Mouse (Mus musculus) naive thymus-derived CD4-positive, alpha-beta T cell, adult 2 months (primary cell): ENCODE data around the gene Gm29276.
"Not testable (repeated sequence)": the region's sequence is repeated elsewhere in the genome, so short reads cannot be mapped to it uniquely, and the experiment has no call there.

Experiments used
- DNase-seq: peaks from one replicate; pipeline ENCODE4 v3.0.0-alpha.2; 2011; ENCODE audit warnings: low read depth

The Gm29276 gene

DNA sequence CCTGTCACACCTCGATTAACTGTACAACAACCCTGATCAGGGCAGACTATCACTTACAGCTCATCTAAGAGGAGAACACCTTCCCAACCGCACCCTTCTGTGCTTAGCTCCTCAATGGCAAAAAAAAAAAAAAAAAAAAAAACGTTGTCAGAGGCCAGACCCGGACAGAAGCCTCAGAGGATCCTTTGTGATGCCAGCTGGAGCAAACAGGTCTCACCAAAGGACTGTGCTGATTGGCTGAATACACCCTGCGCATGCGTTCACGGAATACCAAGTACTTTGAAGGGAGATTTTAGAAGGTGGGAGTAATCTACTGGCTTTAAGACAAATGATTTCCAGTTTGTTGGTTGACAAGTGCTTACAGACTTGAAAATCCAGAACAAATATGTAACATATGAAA is at the start of gene Gm29276:
Gene Gm29276 (minus strand): TSS at position 101 of the 400 bp plus-strand sequence.
- DNase-seq = not testable (repeated sequence)
